Mouse (Mus musculus) liver (tissue): Measurements from ENCODE around the gene Frs2.

Source experiments
- DNase-seq: peaks from one replicate; pipeline ENCODE4 v3.0.0-alpha.2; 2020; ENCODE audit warnings: mixed read lengths

The Frs2 gene

GRCm38 (mm10) chr10:117100175-117100574, 48.2 kb downstream of the Frs2 start:
- no peak for DNase-seq

GRCm38 (mm10) chr10:117097116-117097698, 51.1 kb downstream of the Frs2 start:
- DNase-seq = peak; percentile 67

- no peak for DNase-seq
Measured at GRCm38 (mm10) chr10:117096096-117096495, 52.2 kb downstream of the Frs2 start.

GRCm38 (mm10) chr10:117094504-117095329, 53.6 kb downstream of the Frs2 start:
- no peak for DNase-seq

GRCm38 (mm10) chr10:117089628-117090027, 58.7 kb downstream of the Frs2 start:
- DNase-seq = no peak

GRCm38 (mm10) chr10:117081914-117082359, 66.4 kb downstream of the Frs2 start:
- DNase-seq = no peak

- DNase-seq = no peak
Measured at GRCm38 (mm10) chr10:117081326-117081725, 67.0 kb downstream of the Frs2 start.

GRCm38 (mm10) chr10:117078284-117078683, 70.0 kb downstream of the Frs2 start:
- DNase-seq = peak; percentile 74

GRCm38 (mm10) chr10:117073176-117073575, 75.2 kb downstream of the Frs2 start:
- no peak for DNase-seq

GRCm38 (mm10) chr10:117072191-117072888, 76.0 kb downstream of the Frs2 start:
- no peak for DNase-seq

- DNase-seq = no peak
Measured at GRCm38 (mm10) chr10:117069109-117069508, 79.2 kb downstream of the Frs2 start.

- DNase-seq = no peak
Measured at GRCm38 (mm10) chr10:117064076-117064475, 84.3 kb downstream of the Frs2 start.

GRCm38 (mm10) chr10:117063254-117064021, 84.9 kb downstream of the Frs2 start, which contains the start of gene Cct2:
Cct2 (minus strand) TSS chr10:117063814.
- DNase-seq = peak; percentile 99

- peak; percentile 32 for DNase-seq
Measured at GRCm38 (mm10) chr10:117062894-117063253, 85.5 kb downstream of the Frs2 start.

GRCm38 (mm10) chr10:117055668-117056067, 92.7 kb downstream of the Frs2 start:
- no peak for DNase-seq

GRCm38 (mm10) chr10:117049961-117050597, 98.3 kb downstream of the Frs2 start:
- DNase-seq = no peak

GRCm38 (mm10) chr10:117049253-117049652, 99.1 kb downstream of the Frs2 start:
- DNase-seq = no peak

GRCm38 (mm10) chr10:117045175-117046056, 102.9 kb downstream of the Frs2 start, which contains the start of gene Lrrc10:
Lrrc10 (plus strand) TSS chr10:117045341.
- no peak for DNase-seq

- peak; percentile 56 for DNase-seq
Measured at GRCm38 (mm10) chr10:117043497-117044166, 104.7 kb downstream of the Frs2 start.

- no peak for DNase-seq
Measured at GRCm38 (mm10) chr10:117042295-117042694, 106.0 kb downstream of the Frs2 start.

GRCm38 (mm10) chr10:117040355-117040754, 108.0 kb downstream of the Frs2 start:
- no peak for DNase-seq
